Mouse (Mus musculus) urinary bladder, postnatal 14 days (tissue): Measurements from ENCODE around the gene Ptgs1.

Source experiments
- DNase-seq: peaks from one replicate; pipeline ENCODE4 v3.0.0; 2021; ENCODE audit warnings: low spot score

Ptgs1 gene

DNA sequence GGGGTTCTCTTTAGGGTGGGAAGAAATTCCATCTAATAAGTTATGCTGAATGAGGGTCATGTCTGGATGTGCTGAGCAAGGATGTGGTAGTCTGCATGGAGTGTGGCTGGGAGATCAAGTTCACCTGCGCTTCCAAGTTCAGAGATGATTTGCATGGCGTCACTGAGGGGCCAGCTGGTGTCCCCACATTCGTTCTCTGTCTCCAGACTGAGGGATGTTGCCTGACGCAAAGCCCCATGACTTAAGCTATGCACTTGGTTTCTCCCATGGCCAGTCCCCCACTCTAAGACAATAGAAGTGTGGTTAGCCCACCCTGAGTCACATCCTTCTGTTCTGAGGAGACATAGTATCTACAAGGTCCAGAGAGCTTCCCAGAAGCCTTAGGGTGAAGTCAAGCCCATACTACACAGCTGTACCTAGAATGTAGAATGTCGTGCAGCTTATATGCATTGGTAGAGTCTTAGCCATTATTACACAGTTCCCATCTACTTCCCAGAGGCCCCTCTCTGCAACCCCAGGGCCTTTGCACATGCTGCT lies 15.0 kb upstream of the Ptgs1 start:
- no peak for DNase-seq

DNA sequence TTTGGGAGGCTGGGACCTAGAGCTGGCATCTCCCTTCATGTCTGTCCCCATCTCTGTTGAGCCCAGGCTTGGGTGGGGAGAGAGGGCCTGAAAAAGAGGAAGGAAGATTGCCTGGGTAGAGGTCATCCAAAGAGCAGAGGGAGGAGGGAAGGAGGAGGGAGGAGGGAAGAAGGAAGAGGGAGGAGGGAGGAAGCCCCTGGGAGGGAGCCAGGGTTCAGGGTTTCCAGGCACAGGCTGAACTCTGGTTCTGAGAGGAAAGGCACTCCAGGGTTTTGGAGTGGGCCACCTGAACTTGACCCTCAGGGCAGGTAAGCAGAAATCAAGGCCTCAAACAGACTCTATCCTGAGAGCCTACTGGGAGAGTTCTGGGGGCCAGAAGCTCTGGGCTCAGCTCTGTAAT lies 13.7 kb upstream of the Ptgs1 start:
- peak; percentile 38 for DNase-seq

DNA sequence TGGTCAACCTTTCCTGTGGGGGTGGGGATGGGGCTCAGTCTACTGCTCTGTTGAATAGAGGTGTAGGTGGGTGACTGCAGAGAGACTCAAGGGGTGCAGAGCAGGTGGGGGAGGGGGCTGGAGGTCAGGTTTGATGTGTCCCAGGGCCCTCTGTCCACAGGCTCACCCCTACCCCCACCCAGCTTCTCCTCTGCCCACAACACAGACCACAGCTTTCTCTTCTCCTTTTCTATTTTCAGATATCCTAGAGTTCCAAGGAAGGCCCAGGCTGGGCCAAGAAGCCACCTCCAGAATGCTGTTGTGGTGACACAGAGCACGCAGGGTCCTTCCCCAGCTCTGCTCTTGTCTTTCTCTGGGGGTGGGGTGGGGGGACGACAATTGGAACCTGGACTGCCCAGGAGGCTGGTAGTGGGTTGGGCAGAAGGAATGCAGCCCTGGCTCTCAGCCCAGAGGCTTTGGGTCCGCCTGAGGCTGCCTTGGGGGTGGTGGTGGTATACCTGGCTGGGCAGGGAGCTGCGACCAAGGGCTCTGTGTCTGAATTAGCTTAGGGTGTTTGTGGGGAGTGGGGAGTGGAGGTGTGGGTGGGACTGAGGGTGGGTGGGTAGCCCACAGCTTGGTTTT lies 13.2 kb upstream of the Ptgs1 start:
- peak; percentile 74 for DNase-seq

DNA sequence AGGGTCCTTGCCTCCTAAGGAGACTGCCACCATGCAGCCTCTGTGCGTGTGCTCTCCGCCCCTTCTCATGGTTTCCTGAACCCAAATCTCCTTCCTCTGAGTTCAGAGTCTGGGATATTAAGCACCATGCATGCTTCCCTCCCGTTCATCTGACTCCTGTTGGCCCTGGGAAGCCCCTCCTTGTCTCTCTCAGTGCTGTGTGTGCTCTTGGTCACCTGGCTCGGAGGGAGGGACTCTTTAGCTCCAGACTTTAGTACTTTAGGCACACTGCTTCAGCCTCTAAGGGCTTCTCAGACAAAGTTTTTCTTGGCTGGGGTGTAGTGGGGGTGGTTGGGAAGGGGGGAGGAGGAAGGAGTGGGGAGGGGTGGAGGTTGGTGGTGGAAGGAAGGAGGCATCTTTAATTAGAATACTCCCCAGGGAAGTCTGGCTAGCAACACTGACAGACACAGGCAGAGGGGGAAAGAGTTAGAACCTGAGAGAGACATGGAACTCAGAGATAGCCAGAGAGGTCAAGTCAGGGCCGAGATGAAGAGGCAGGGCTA lies 12.5 kb upstream of the Ptgs1 start:
- no peak for DNase-seq

DNA sequence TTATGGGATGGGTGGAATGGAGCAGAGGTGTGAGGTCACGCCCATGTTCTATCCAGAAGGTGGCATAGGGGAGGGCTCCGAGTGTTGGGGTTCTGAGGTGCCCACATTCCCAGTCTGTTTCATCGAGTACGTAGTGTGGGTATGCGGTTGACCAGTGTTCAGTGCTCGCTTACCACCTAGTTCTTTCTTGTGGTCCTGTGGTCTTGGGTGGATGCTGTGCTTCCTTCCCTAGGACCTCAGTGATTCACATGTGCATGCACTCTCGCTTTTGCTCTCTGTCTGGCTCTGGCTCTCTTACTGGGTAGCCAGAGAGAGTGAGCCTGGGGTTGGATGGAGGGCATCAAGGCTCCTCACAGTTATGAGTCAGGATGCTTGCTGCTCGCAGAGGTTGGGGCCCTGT lies 10.1 kb upstream of the Ptgs1 start:
- DNase-seq = no peak

DNA sequence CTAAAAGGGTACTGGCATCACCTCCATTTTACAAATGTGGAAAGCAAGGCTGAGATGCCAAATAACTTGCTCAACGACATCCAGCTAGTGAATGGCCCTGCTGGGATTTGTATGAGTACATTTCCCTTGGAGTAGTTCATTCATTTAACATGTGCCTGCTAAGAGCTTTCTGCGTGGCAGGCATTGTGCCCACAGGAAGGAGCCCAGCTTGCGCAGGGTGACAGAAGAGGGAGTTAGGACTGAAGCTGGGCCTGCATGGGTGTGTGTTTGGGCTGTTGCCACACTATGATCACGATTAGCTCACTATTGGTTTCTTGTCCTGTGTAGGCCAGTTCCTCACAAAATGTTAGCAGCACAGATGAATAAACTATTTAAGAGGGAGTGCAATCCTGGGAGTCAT lies 9.3 kb upstream of the Ptgs1 start:
- DNase-seq = no peak

DNA sequence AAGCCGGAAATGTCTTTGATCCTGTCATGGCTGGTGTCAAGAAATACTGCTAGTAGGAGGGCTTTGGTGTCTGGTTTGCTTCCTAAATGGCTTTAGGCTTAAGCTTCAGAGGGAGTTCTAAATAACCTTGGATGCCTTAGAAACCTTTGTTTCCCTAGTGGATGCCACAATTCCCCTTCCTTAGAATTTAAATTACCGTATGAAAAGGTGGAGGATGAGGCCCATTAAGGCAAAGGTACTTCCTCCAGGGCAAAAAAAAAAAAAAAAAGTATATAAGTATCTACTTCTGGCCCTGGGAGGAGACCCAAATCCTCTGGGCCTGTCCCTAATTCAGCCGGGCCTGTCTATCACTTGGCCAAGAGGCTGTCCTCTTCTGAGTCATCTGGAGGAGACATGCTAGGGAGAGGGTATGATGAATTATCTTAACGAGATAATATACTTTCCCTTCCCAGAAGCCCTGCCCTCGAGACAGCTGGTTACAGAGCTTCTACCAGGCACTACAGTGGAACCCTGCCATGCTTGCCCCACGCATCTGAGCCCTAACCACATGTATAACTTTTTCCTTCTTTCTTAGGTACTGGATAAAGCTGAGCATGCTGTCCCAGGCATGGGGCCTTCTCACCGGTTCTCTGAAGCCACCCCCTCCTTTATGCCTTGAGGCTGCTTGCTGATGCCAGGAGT lies 7.9 kb upstream of the Ptgs1 start:
- no peak for DNase-seq

DNA sequence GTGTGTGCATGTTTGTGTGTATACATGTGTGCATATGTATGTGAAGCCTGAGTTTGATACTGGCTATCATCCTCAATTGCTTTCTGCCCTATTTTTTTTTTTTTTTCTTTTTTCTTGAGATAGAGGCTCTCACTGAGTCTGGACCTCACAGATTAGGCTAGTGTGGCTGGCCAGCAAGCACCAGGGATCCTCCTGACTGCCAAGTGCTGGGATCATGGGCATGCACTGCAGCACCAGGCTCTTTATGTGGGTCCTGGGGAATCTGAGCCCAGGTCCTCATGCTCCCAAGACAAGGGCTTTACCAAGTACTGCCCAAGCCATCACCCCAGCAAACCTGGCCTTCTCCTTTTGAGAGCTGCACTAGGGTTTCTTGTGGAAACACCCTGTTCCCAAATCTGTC lies 6.8 kb upstream of the Ptgs1 start:
- no peak for DNase-seq

DNA sequence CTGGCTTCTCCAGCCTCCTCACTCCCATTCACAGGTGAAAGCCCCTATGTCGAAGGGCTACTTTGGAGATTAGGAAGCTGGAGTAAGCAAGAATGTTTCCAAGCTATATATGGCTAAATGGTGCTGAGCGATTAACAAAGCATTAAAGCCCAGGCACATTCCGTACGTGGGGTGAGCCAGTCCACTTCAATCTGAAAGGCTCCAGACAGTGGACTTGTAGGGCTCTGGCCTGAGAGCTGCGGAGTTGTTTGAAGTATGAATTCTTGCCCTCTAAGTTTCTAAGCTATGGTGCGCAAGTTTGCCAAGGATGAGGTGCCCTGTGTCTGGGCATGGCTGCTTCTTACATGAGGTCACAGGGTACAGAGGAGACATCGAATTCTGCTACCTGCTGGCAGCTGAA lies 6.1 kb upstream of the Ptgs1 start:
- no peak for DNase-seq

DNA sequence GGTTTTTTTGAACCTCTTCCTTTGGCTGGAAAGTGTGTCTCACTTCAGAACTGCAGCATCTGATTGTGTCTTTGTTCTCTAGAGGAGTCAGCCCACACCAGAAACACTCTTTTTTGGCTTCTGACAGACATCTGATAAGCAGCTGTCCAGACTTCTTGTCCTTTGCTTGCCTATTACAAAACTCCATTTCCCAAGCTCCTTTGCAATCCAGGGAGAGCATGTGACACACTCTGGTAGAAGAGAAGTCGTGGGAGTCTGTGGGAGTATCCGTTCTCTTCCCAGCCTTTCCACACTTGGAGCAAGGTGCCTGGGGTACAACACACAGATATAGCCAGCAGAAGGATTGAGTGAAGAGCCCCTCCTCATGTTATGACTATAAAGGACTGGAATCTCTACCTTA lies 5.6 kb upstream of the Ptgs1 start:
- no peak for DNase-seq

DNA sequence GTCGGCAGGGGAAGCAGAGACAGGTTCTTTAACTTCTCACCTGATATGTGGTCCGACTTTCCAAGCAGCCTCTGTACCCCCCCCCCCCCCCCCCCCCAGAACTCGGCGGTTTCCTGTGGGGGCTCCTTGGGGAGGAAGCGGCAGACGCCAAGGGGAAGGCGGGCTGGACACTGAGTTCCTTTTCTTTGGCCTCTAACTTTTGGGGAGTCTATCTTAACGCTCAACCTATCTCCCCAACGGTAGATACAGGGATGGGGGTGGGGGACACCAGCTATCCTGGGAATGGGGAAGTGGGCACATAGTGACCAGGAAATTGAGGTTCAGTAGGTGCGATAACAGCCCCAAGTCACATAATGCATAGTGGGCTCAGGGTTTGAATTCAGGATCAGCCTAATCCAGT lies 741 bp downstream of the Ptgs1 start:
- no peak for DNase-seq

DNA sequence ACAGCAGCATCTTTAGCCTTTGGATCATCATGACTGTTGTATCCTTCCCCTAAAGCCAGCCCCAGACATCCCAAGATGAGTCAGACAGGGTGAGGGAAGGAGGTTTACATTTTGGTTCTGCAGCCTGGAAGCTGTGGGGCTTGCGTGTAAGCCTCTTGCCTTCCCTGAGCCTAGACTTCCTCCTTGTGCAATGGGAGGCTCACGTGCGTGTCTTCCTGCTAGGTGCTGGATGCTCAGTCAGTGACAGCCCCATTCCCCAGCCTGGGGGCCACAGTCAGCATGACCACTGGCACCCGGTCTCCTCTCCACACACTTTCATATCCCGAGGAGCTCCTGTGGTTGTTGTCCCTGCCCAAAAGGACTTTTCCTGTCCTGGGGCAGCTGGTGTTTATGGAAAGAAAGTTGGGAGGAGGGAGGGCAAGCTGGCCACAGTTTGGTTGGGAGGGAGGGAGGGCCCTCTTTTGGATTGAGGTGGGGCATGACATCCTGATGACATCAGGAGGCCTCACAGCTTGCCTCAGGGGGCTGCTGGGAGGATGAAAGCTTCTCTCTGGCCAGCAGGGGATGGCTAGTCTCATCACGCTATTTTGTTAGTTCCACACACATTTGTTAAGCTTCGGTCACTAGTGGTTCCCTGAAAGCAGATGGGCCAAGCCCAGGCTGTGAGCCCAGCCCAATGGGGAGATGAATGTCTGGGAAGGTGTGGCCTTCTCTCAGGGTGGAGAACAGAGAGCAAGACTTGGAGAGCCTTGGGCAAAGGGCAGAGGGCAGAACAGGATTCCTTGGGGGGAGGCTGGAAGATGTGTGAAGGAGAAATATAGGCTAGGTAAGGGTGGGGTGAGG lies 4.5 kb downstream of the Ptgs1 start:
- no peak for DNase-seq

DNA sequence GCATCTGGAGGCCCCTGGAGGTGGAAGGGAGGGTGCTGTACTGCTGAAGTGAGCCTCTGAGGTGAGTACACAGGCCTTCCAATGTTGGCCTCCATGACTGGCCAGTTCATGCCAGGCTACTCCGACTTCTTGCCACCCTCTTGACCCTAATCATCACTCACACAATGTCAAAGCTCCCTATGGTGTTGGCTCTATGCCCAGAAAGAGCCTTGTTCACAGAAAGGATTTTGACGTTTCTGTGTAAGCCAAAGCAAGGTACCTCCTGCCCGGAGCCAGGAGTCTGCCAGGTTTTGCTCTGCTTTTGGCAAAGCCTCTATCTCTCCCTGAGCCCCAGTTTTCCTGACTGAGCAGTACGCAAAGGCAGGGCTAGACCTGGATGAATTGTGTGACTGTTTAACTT lies 5.7 kb downstream of the Ptgs1 start:
- DNase-seq = peak; percentile 34

DNA sequence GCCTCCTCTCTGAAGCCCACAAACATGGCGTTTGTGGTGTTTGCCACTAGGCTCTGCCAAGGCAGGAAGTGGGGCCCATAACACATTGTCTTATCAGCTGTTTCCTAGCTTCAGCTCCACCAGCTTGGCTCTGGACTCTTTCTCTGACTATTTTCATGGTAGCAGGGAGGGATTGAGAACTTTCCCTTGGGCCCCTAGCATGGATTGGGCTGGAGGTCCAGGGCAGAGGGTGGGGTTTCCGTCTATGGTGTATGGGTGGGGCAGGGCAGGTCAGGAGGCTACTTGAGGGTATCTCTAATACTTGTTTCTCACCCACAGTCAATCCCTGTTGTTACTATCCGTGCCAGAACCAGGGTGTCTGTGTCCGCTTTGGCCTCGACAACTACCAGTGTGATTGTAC lies 6.7 kb downstream of the Ptgs1 start:
- no peak for DNase-seq

DNA sequence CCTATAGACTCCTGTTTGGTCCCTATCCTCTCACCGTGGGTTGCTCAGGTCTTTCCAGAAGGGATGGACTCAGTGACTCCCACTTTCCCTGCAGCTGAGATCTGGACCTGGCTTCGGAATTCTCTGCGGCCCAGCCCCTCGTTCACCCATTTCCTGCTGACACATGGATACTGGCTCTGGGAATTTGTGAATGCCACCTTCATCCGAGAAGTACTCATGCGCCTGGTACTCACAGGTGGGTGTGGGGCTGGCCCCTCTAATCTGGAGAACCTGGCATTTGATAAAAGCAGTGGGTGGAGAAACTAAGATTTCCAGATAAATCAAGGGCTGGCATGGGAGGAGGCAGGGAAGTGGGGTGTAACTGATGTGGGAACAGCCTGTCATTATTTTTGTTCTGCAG lies 7.3 kb downstream of the Ptgs1 start:
- no peak for DNase-seq

DNA sequence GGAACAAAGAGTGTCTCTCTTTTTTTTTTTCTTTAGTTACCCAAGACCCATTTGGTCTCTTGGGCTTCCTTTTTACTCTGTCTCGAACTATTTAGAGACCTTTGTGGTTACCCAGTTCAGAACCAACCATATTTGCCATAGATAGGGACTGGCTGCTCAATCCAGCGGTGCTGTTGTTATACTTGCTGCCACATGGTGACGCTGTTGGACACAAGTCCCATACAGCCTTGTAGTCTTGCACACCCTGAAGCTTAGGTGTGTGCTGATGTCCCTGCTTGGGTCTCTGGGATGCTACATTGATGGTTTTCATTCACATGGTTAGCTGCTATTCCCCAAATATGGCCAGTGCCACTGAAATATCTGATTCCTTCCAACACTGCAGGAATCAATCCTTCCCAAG lies 8.2 kb downstream of the Ptgs1 start:
- no peak for DNase-seq

DNA sequence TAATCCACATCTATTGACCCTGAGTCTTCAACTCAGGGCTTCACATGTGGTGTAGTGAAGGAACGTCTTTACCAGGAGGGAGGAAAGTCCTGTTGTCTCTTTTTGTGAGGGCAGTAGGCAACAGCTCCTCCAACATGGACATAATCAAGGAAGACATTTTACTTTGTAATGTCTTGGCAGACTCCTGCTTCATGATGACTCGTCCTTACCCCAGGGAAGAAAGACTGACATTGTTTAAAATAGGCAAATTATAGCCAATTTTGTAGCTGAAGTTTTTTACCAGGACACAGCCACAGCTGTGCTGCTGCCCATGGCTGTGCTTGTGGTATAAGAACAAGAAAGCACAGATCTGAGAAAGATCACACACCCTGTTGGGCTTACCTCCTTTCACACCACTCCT lies 8.7 kb downstream of the Ptgs1 start:
- DNase-seq = no peak

DNA sequence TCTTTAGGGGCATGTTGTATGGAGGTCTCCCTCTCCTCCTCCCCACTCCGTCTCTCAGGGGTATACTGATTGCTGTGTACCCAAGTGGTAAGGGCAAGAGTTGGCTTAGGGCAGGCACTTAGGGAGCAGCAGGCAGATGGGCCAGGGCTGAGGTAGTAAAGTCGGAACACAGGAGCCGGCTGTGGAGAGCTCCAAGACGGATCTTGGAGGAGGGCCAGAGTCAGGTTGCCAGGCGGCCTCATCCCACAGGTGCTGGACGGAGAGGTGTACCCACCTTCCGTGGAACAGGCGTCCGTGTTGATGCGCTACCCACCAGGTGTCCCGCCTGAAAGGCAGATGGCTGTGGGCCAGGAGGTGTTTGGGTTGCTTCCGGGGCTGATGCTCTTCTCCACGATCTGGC lies 12.3 kb downstream of the Ptgs1 start:
- no peak for DNase-seq

DNA sequence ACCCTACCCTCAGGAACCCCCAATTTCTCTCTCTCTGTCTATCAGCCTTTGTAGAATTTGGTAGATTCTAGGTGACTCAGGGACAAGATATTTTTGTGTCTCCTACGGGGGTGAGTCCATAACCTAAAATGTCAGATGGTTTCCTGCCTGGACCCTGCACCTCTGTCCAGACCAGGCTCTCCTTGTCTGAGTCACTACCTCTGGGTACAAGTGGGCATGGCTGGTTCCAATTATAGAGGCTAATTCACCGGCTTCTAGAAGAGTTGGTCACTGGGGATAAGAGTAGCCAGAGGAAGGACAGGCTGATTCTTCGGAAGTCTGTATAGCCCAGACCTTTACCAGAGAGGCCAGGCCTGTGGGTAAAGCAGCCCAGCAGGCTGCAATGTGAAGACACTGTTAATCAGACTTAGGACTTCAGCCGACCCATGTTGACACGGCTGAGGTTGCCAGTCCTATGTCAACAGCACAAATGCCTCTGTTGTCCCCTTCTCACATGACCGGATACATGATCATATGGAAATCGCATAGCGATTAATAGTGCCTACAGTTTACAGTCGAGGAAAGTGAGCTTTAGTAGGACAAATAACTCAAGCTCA lies 13.2 kb downstream of the Ptgs1 start:
- no peak for DNase-seq

DNA sequence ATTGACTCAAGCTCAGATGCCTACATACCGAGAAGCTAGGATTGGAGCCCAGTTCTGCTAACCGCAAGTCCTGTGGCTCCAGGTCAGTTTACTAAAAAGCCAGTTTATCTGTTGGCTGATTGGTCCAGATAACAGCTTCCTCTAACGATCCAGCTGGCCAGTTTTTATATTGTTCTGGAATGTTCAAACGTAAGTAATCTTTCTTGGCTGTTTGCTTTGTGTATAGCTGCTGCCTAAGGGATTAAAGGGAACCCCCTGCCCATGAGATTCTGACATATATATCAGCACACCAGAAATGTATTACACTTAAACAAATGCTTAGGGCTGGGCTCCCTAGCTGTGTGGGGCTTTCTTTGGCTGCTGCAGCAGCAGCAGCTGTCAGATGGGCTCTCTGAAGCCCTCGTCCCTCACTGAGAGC lies 13.7 kb downstream of the Ptgs1 start:
- DNase-seq = no peak

DNA sequence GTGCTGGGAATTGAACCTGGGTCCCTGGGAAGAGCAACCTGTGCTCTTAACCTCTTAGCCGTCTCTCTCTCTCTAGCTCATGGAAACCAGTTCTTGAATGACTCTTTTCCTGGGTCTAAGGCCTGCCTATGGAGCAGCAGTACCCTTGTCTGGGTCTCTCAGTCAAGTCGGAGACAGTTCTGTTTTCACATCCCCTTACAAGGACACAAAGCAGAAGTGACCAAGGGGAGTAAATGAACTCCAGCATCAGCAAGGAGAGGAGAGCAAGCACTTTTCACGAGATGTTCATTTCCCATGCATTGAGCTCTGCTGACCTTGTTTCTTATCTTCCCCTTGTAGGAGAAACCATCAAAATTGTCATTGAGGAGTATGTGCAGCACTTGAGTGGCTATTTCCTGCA lies 14.5 kb downstream of the Ptgs1 start:
- no peak for DNase-seq

DNA sequence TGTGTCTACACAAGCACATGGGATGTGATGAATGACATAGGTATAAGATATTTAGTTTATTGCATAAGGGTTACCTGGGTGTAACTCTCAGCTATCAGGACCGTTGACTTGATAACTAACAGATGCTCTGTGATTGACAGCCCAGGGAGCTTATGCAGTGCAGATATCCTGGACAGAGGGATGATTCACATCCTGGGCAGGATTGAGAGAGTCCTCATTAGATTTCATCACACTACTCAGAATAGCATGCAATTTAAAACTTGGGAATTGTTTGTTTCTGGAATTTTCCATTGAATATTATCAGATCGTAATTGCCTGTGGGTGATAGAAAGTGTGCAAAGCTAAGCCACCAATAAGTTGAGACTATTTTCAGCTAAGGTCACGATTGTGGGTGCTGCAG lies 17.7 kb downstream of the Ptgs1 start:
- no peak for DNase-seq
